Mouse (Mus musculus) ES-E14 (cell line): Measurements from ENCODE around the gene Ptdss2. TPM values are rescaled to one million over a fixed set of nuclear protein-coding genes. Genes with fewer than 3 reads are reported as not detected.
A peak's percentile ranks its signal among the peaks of the same experiment; 100 is the strongest.

Experiments used
- DNase-seq: peaks from one replicate; pipeline ENCODE4 v3.0.0-alpha.2; 2013; ENCODE audit warnings: low read depth, low spot score
- H3K27ac ChIP-seq: 2 replicates; pipeline ENCODE4 v1.5.1; 2012; ENCODE audit warnings: low read depth, mild to moderate bottlenecking, low read length, moderate library complexity, mixed read lengths; ENCODE audit not compliant: poor library complexity, insufficient read depth, severe bottlenecking
- H3K36me3 ChIP-seq: 2 replicates; pipeline ENCODE4 v1.6.1; 2012; ENCODE audit warnings: mild to moderate bottlenecking, low read length, moderate library complexity, mixed read lengths; ENCODE audit not compliant: control insufficient read depth, poor library complexity, insufficient read depth, severe bottlenecking
- H3K4me1 ChIP-seq, 2 experiments: fragments of 150-350 bp in 1 of 2; sonication (generic) in 1 of 2; 2 replicates each; pipeline ENCODE4 v1.6.1; 2012; ENCODE audit warnings: low read length in 2 of 2, mild to moderate bottlenecking in 1 of 2, mixed read lengths in 1 of 2; ENCODE audit not compliant: control insufficient read depth in 2 of 2, insufficient read depth in 2 of 2, poor library complexity in 1 of 2
- H3K4me3 ChIP-seq, 2 experiments: fragments of 150-350 bp in 1 of 2; sonication (generic) in 1 of 2; 2 replicates each; pipeline ENCODE4 v1.5.1; 2012; ENCODE audit warnings: low read length in 2 of 2, low read depth in 1 of 2, mild to moderate bottlenecking in 1 of 2, mixed read lengths in 1 of 2; ENCODE audit not compliant: insufficient read depth in 1 of 2, poor library complexity in 1 of 2, severe bottlenecking in 1 of 2
- H3K9ac ChIP-seq: 2 replicates; pipeline ENCODE4 v1.6.1; 2012; ENCODE audit warnings: low read depth, mild to moderate bottlenecking, low read length, mixed read lengths; ENCODE audit not compliant: poor library complexity, insufficient read depth, severe bottlenecking
- H3K9me3 ChIP-seq: fragments of 150-350 bp; sonication (generic); 2 replicates; pipeline ENCODE4 v1.6.1; 2012; ENCODE audit warnings: low read depth, mild to moderate bottlenecking, low read length; ENCODE audit not compliant: control insufficient read depth, insufficient read depth
- CHD2 ChIP-seq: IDR thresholded peaks from 2 replicates; pipeline ENCODE4 v1.6.1; 2014; ENCODE audit warnings: mild to moderate bottlenecking, low read depth, low read length, inconsistent platforms
- HCFC1 ChIP-seq: IDR thresholded peaks from 2 replicates; pipeline ENCODE4 v1.6.1; 2012; ENCODE audit warnings: low read length, inconsistent platforms, borderline replicate concordance; ENCODE audit not compliant: insufficient read depth
- MAFK ChIP-seq: IDR thresholded peaks from 2 replicates; pipeline ENCODE4 v1.6.1; 2014; ENCODE audit warnings: mild to moderate bottlenecking, low read depth, low read length, inconsistent platforms; ENCODE audit not compliant: insufficient read depth
- ZC3H11A ChIP-seq: IDR thresholded peaks from 2 replicates; pipeline ENCODE4 v1.6.1; 2012; ENCODE audit warnings: low read depth, mild to moderate bottlenecking, inconsistent platforms, low read length, borderline replicate concordance
- ZNF384 ChIP-seq: IDR thresholded peaks from 2 replicates; pipeline ENCODE4 v1.6.1; 2012; ENCODE audit warnings: low read depth, low read length, inconsistent platforms
- in situ Hi-C, 2 experiments: fragments of 600-800 bp; cut with MboI; formaldehyde crosslinking; loops; one replicate each; pipeline ENCODE4 v1.15.1; 2025; ENCODE audit warnings: low sequenced_read_pairs in 2 of 2, inconsistent platforms in 1 of 2; ENCODE audit not compliant: unreplicated experiment in 2 of 2
- total RNA-seq: library from RNA; depleted of rRNA; stranded (reverse); fragments of 300-350 nt; gene quantifications from 2 replicates; pipeline ENCODE4 v1.2.3, GENCODE M21; 2012

Gene Ptdss2
- total RNA-seq, 1 experiment: 65.1 TPM

- H3K36me3 ChIP-seq: no peaks in the 10 kb centered on the region
- H3K9ac ChIP-seq: peak overlapping the region; percentile 2; the same call in 1 of the 2 replicates
- in situ Hi-C loops: no loop called here
- H3K27ac ChIP-seq: no peak overlapping the region
- peaks cover 0 to 27% of the 10 kb centered on the region in 2 experiments; a peak in 1 of 4 replicates for H3K4me1 ChIP-seq
- peak overlapping the region; percentile 31 to 56; a peak in 2 of 4 replicates for H3K4me3 ChIP-seq
- H3K9me3 ChIP-seq: no peaks in the 10 kb centered on the region
- no peak for TF ChIP-seq ZC3H11A
- no peak for TF ChIP-seq CHD2
- no peak for TF ChIP-seq MAFK
- no peak for TF ChIP-seq HCFC1
- no peak for TF ChIP-seq ZNF384
- DNase-seq: no peak
Measured at GRCm38 (mm10) chr7:141079481-141080449, 42.4 kb upstream of the Ptdss2 start.

GRCm38 (mm10) chr7:141087894-141088293 is 34.3 kb upstream of the Ptdss2 start:
- H3K9ac ChIP-seq: peak overlapping the region; percentile 6; the same call in 1 of the 2 replicates
- H3K4me3 ChIP-seq: peak overlapping the region; percentile 44 to 48; a peak in 3 of 4 replicates
- no peak overlapping the region for H3K27ac ChIP-seq
- peaks cover 11 to 30% of the 10 kb centered on the region in 2 experiments; a peak in 2 of 4 replicates for H3K4me1 ChIP-seq
- H3K36me3 ChIP-seq: peaks cover 5% of the 10 kb centered on the region; the same call in 1 of the 2 replicates
- TF ChIP-seq CHD2 (0 out of 2 replicates have a peak, but pooled peaks have one; percentile 19), ZC3H11A (no peak), ZNF384 (no peak)
- in situ Hi-C loops: no loop called here
- DNase-seq: no peak
- H3K9me3 ChIP-seq: no peaks in the 10 kb centered on the region

GRCm38 (mm10) chr7:141088473-141088872 is 33.7 kb upstream of the Ptdss2 start:
- TF ChIP-seq HCFC1 (no peak), ZNF384 (no peak), ZC3H11A (no peak), CHD2 (no peak), MAFK (no peak)
- Histone ChIP-seq H3K9me3 (no peaks in the 10 kb centered on the region), H3K9ac (peak overlapping the region; percentile 6; the same call in 1 of the 2 replicates), H3K27ac (no peak overlapping the region), H3K36me3 (peaks cover 6% of the 10 kb centered on the region; the same call in 1 of the 2 replicates), H3K4me1 (peaks cover 11 to 30% of the 10 kb centered on the region in 2 experiments; a peak in 2 of 4 replicates), H3K4me3 (peak overlapping the region; percentile 44 to 48; a peak in 3 of 4 replicates)
- in situ Hi-C loops: no loop called here
- no peak for DNase-seq

GRCm38 (mm10) chr7:141090228-141090627 is 32.0 kb upstream of the Ptdss2 start:
- TF ChIP-seq CHD2 (no peak), HCFC1 (no peak), MAFK (no peak), ZNF384 (no peak), ZC3H11A (no peak)
- no peak for DNase-seq
- in situ Hi-C loops: no loop called here
- Histone ChIP-seq H3K4me1 (peaks cover 11 to 35% of the 10 kb centered on the region in 2 experiments; a peak in 2 of 4 replicates), H3K36me3 (peaks cover 8% of the 10 kb centered on the region; the same call in 1 of the 2 replicates), H3K9me3 (no peaks in the 10 kb centered on the region), H3K27ac (no peak overlapping the region), H3K9ac (no peak overlapping the region), H3K4me3 (no peak overlapping the region)
